ENCODE assay signal across 7 mouse cellular contexts in the genomic region with DNA sequence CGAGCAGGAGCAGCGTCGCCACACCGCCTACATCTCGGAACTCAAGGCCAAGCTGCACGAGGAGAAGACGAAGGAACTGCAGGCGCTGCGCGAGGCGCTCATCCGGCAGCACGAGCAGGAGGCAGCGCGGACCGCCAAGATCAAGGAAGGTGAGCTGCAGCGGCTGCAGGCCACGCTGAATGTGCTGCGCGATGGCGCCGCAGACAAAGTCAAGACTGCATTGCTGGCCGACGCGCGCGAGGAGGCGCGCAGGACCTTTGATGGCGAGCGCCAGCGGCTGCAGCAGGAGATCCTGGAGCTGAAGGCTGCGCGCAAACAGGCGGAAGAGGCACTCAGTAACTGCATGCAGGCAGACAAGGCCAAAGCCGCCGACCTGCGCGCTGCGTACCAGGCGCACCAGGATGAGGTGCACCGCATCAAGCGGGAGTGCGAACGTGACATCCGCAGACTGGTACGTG. TPM values are rescaled to one million over a fixed set of nuclear protein-coding genes. Genes with fewer than 3 reads are reported as not detected.
DNase-seq lines count a peak whose midpoint lies in the region; ATAC-seq and TF ChIP-seq lines count a peak whose summit lies in the region.

No protein-coding gene starts in this region.

- TF ChIP-seq POLR2A in ES-Bruce4 (IDR thresholded peaks at IDR 0.05; ENCODE audit: insufficient read depth, low read length), result no peak

- H3K36me3 ChIP-seq in E14TG2a.4 (ENCODE audit: insufficient read depth, low read length) (peaks cover 12% of the 10 kb centered on the region), ES-Bruce4 (ENCODE audit: control insufficient read depth, insufficient read depth, low read length, poor library complexity, severe bottlenecking) (no peaks in the 10 kb centered on the region)
- no peaks in the 10 kb centered on the region for H3K36me3 ChIP-seq in intestine, embryonic 16.5 days (ENCODE audit: control insufficient read depth, insufficient read depth, low read length)
- no peaks in the 10 kb centered on the region for H3K36me3 ChIP-seq in stomach, embryonic 15.5 days

- H3K4me1 ChIP-seq in E14TG2a.4 (replicated peaks; ENCODE audit: low read depth, low read length) (peaks cover 59% of the 10 kb centered on the region), ES-Bruce4 (ENCODE audit: control insufficient read depth, insufficient read depth, low read length) (peaks cover 12% of the 10 kb centered on the region)
- H3K4me1 ChIP-seq in intestine, embryonic 16.5 days (ENCODE audit: control insufficient read depth, insufficient read depth, low read length), result peaks cover 13% of the 10 kb centered on the region
- H3K4me1 ChIP-seq in stomach, embryonic 15.5 days, result 0 out of 2 replicates have a peak, but pooled peaks cover 4% of the 10 kb centered on the region

- H3K4me3 ChIP-seq in E14TG2a.4 (replicated peaks; ENCODE audit: low read length) (peak overlapping the region; percentile 81), ES-Bruce4 (ENCODE audit: low read depth, low read length) (peak overlapping the region; percentile 68)
- H3K4me3 ChIP-seq in intestine, embryonic 16.5 days (ENCODE audit: low read length), result peak overlapping the region; percentile 34
- peak overlapping the region; percentile 28 for H3K4me3 ChIP-seq in stomach, embryonic 15.5 days (replicated peaks)

- peak overlapping the region; percentile 58 for H3K4me2 ChIP-seq in intestine, embryonic 16.5 days (ENCODE audit: low read depth, low read length)
- H3K4me2 ChIP-seq in stomach, embryonic 15.5 days, result peak overlapping the region; percentile 69

- H3K27ac ChIP-seq in ES-Bruce4 (ENCODE audit: insufficient read depth, low read length), result no peak overlapping the region
- no peak overlapping the region; the same call in 1 of the 2 replicates for H3K27ac ChIP-seq in intestine, embryonic 16.5 days (ENCODE audit: low read length)
- H3K27ac ChIP-seq in stomach, embryonic 15.5 days, result no peak overlapping the region

- peak; percentile 79 for DNase-seq in embryo, embryonic 11 days
- no peak for DNase-seq in spleen, postnatal 10 days (ENCODE audit: low spot score in 2 of 2)
- no peak for DNase-seq in right cerebral cortex, postnatal 14 days

- TF ChIP-seq EP300 in ES-Bruce4 (IDR thresholded peaks at IDR 0.05; ENCODE audit: insufficient read depth, low read depth, low read length), result no peak

- 3% methylated on average over 47 of the region's 47 CpGs for WGBS in intestine, embryonic 16.5 days
- 2% methylated on average over 47 of the region's 47 CpGs for WGBS in stomach, embryonic 15.5 days

- H3K9me3 ChIP-seq in E14TG2a.4 (ENCODE audit: low read length) (no peaks in the 10 kb centered on the region), ES-Bruce4 (replicated peaks; ENCODE audit: control insufficient read depth, insufficient read depth, low read length, poor library complexity, severe bottlenecking) (no peaks in the 10 kb centered on the region)
- H3K9me3 ChIP-seq in intestine, embryonic 16.5 days (ENCODE audit: control insufficient read depth, low read length), result no peaks in the 10 kb centered on the region
- no peaks in the 10 kb centered on the region for H3K9me3 ChIP-seq in stomach, embryonic 15.5 days

- TF ChIP-seq CTCF in E14TG2a.4 (conservative IDR thresholded peaks at IDR 0.05; ENCODE audit: low read length), result no peak
- TF ChIP-seq CTCF in ES-Bruce4 (IDR thresholded peaks at IDR 0.05; ENCODE audit: low read depth, low read length), result no peak

- no peak for ATAC-seq in intestine, embryonic 16.5 days
- ATAC-seq in stomach, embryonic 15.5 days (ENCODE audit: insufficient read depth, low FRiP score, low read depth), result no peak

- H3K9ac ChIP-seq in ES-Bruce4 (ENCODE audit: low read depth, poor library complexity, severe bottlenecking), result peak overlapping the region; percentile 2; the same call in 1 of the 2 replicates
- H3K9ac ChIP-seq in intestine, embryonic 16.5 days (ENCODE audit: low read depth, low read length), result peak overlapping the region; percentile 45
- H3K9ac ChIP-seq in stomach, embryonic 15.5 days, result no peak overlapping the region

- H3K27me3 ChIP-seq in E14TG2a.4 (ENCODE audit: insufficient read depth, low read length) (peaks cover 36% of the 10 kb centered on the region), ES-Bruce4 (ENCODE audit: control insufficient read depth, insufficient read depth, low read length, poor library complexity, severe bottlenecking) (no peaks in the 10 kb centered on the region)
- peaks cover 14% of the 10 kb centered on the region; the same call in 1 of the 2 replicates for H3K27me3 ChIP-seq in intestine, embryonic 16.5 days (replicated peaks; ENCODE audit: control insufficient read depth, insufficient read depth, low read length)
- H3K27me3 ChIP-seq in stomach, embryonic 15.5 days (replicated peaks), result peaks cover 19% of the 10 kb centered on the region

RNA-seq across cellular contexts. Expression of a gene that starts 6.0 kb away (rescaled TPM):
- not detected in 2 replicates for polyA plus RNA-seq in ES-Bruce4 (2011; ENCODE audit: insufficient read depth, insufficient read length, low read depth, missing spikeins)
- 0.04 and 0.06 TPM in 2 replicates for polyA plus RNA-seq in intestine, embryonic 16.5 days (2015; fragmentation: Nextera tagmentation; extraction: Ambion mirVana)
- 0.04 and 0.10 TPM in 2 replicates for polyA plus RNA-seq in stomach, embryonic 15.5 days (2015; fragmentation: Nextera tagmentation; extraction: Ambion mirVana)

Comparison
In these comparisons a context has a peak if more than half of its experiments do, and no peak if none do; other contexts are left out.
1. H3K4me3 ChIP-seq: peak in every context shown above with its lines; median percentile 81 in E14TG2a.4; 68 in ES-Bruce4; 34 in intestine, embryonic 16.5 days; 28 in stomach, embryonic 15.5 days.